Comparison of ENCODE assay signal across 11 mouse cellular contexts in the genomic region with DNA sequence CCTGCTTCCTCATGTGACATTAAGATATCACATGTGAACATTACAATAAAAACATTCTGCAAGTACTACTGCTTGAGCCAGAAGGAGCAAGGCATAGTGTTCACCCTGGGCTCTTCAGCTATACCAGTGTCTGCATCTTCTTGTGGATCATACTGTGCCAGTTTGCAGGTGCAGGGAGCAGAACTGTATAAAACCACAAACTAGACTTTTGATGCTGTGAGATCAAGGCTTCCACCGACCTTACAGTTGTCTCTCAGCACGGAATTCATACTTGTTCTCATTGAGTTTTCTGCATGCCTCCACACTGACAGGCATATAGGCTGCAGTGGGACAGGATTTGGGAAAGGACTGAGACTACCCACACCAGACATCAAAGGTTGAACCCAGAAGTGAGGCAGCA.
"Had no signal": no experiment of that assay in that cellular context is flagged by ENCODE, and none has a peak within 500 bp of the region (broad histone marks: within the 10 kb centered on the region; RNA-seq: fewer than 3 reads in every experiment).

No protein-coding gene starts in this region.

- H3K27ac ChIP-seq: liver, embryonic 12.5 days; liver, embryonic 14.5 days; midbrain, embryonic 10.5 days; midbrain, embryonic 12.5 days; neural tube, embryonic 12.5 days had no signal

- H3K4me3 ChIP-seq: liver, embryonic 12.5 days; midbrain, embryonic 10.5 days; midbrain, embryonic 12.5 days; neural tube, embryonic 12.5 days had no signal

- DNase-seq: lung, adult 18-20 months; lung, embryonic 14.5 days; lung, postnatal 10 days; lung, postnatal 4 days; midbrain, embryonic 14.5 days; right cerebral cortex, postnatal 14 days had no signal

- H3K36me3 ChIP-seq: liver, embryonic 12.5 days; midbrain, embryonic 10.5 days; midbrain, embryonic 12.5 days; neural tube, embryonic 12.5 days had no signal

- H3K4me1 ChIP-seq: liver, embryonic 12.5 days; neural tube, embryonic 12.5 days had no signal

- H3K27me3 ChIP-seq: liver, embryonic 12.5 days; midbrain, embryonic 12.5 days; neural tube, embryonic 12.5 days had no signal
